Mouse (Mus musculus) c-Kit-positive CD71-positive TER-119-positive erythroid progenitor cells, embryonic 14.5 days (primary cell): ENCODE measurements at regions not wholly inside any gene's neighbourhood (a gene's known extent, or its start where the extent isn't known, plus 50 kb on each side); places are given as distances from the start of the nearest gene placed in this dataset.

Experiments
- DNase-seq: peaks from one replicate; pipeline ENCODE4 v3.0.0-alpha.2; 2013; ENCODE audit warnings: low spot score

GRCm38 (mm10) chr3:137100627-137101404, 240.1 kb upstream of the Emcn start:
- no peak for DNase-seq

DNA sequence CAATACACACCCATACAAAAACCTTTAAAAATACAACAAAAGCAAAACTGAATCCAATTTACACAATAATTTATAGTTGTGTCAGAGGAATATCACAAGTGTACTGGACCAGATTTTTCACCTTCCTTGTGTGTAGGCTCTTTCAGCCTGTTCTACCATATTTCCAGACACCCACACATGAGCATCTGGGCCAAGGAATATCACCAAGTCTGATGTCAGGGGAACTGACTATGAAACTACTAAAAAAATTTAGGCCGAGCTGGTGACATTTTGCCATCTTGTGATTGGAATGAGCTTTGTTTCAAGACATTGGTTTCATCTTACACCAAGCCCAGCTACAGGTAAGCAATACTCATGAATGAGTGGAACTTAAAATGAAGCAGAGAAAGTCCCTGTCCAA, 234.9 kb upstream of the Emcn start:
- DNase-seq: no peak

DNA sequence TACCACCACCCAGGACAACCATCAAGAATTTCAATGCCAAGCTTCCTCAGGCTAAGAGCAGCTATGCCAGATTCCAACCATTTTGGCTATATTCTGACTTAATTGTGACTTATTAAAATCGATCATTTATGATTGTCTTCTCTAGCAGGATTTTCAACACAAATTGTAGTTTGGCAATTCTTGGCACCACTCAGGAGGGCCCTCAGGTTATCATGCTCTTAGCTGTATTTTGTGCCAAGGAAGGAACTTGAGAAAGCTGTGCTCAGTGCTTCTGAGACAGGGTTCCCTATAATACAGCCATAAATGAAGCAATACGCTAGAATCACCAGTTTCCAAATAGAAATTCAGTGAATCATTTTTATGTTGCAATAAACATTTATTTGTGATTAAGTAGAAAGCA, 232.7 kb upstream of the Emcn start:
- DNase-seq: no peak

DNA sequence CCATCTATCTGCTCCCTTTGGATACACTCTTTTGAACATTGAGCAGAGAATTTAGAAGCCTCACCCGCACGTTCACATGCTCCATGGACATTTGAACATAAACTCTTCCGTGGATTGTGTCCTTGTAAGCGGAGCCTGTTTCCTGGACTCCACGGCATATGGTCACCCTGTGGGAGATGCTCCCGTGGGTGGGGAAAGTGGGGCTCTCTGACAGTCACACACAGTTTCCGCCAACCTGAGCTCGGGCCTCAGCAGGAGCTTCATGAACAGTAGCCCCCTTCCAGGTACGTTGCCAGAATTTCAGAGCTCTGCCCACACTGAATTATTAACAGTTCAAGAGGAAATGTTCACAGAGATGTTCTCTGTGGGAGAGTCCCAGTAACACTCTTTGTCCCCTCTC, 231.1 kb upstream of the Emcn start:
- no peak for DNase-seq

DNA sequence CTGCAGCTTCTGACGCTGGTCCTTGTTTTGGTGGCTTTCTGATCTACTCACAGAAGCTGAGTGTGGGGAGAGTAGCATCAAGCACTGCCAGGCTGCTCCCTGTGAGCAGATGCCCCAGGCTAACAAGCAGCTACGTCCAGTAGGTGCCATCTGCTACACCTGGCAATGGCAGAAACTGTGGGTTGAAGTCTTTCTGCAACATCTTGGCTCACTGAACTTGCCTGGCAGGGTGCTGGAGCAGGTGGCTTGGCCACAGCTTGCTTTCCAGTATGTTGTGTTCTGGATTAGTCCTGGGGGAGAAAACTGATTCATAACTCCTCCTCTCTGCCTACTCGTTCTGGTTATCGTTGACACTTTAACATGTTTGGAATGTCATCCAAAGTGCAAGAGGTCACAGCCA, 230.4 kb upstream of the Emcn start:
- DNase-seq: no peak

DNA sequence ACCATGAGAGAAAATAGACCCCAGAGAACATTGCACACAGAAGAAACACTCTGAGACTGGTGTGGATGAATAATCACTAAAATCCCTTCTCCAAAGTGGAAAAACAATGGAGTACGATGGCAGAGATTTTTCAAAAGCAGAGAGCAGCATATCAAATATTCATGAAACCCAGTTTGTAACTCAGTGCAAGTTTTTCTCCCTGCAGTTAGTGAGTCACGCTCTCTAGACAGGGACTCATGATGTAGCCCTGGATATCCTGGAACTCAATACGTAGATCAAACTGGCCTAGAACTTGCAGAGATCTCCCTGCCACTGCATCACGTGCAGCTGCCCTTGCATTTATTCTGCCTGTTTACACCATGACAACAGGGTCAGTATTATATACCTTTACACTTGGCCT, 210.9 kb upstream of the Emcn start:
- DNase-seq: no peak

- DNase-seq: no peak
These were observed 198.8 kb upstream of the Emcn start for GRCm38 (mm10) chr3:137142041-137142440.

GRCm38 (mm10) chr3:137146062-137146461, 194.8 kb upstream of the Emcn start:
- no peak for DNase-seq

- no peak for DNase-seq
These were observed 193.5 kb upstream of the Emcn start for GRCm38 (mm10) chr3:137147405-137147804.

GRCm38 (mm10) chr3:137150414-137151010, 190.4 kb upstream of the Emcn start:
- no peak for DNase-seq

DNA sequence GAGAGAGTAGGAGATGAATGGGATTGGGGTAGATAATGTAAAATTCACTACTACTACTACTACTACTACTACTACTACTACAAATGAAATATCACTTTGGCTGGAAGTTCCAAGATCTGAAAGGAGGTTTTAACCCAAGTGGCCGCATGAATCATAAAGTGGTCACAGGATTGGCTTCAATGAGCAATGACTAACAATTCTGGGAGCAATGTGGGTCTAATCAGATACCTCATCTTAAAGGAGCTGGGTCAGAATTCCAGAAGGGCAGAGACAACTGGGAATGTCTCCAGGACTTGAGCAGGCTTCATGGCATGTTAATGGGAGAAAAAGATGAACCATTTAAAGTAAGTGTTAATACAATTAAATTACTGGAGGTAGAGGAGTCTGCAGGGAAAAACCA, 189.4 kb upstream of the Emcn start:
- DNase-seq: no peak

DNA sequence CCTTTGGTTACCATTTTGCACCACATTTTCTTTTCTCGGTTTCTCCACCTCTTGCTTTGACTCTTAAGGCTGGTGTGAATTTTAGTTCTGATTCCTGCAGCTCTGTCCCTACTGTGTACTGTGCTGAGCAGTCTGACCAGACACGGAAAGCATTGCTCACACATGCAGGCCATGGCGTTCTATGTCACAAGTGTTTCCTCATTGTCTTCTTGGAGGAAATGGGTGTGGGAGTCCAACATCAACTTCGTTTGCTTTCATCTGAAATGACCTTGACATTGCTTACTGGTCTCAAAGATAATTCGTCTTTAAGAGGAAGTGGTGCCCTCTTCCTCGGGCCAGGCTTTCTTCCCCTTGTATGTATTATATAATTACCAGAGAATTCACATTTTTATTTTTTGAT, 187.6 kb upstream of the Emcn start:
- DNase-seq: no peak

- DNase-seq: no peak
These were observed 186.4 kb upstream of the Emcn start for GRCm38 (mm10) chr3:137154200-137155042.

DNA sequence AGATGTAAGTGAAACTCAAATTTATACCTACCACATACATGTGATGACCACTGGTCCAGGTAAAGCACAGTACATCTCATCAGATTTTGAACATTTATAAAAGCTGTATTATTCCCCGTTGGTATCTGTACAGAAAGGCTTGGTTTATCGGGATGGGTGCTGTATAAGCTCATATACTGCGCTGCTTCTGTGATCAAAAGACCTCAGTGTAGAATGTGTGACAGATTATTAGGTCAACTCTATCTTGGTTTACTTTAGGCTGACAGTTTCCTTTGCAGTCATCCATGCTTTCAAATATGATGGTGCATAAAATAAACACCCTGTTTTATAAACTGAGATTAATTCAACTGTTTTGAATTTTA, 185.8 kb upstream of the Emcn start:
- DNase-seq: no peak

- DNase-seq: no peak
These were observed 184.5 kb upstream of the Emcn start for GRCm38 (mm10) chr3:137156250-137156975.

DNA sequence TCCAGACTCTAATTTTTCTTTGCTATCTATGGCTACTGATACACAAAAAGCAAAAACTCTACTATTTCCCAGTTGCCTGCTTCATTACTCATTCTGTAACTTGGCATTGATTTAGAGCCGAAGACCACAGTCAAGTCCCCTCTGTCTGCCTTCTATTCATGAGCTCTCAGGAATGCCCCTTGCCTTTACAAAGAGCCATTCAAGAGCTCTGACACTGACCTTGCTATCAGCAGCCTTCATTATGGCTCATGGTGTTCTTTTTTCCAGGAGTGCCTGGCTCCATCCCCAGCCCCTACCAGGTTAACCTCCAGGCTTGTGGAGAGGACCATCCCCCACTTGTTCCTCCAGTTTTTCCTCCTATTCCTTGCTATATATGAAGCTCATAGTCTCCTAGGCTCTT, 151.8 kb upstream of the Emcn start:
- no peak for DNase-seq

DNA sequence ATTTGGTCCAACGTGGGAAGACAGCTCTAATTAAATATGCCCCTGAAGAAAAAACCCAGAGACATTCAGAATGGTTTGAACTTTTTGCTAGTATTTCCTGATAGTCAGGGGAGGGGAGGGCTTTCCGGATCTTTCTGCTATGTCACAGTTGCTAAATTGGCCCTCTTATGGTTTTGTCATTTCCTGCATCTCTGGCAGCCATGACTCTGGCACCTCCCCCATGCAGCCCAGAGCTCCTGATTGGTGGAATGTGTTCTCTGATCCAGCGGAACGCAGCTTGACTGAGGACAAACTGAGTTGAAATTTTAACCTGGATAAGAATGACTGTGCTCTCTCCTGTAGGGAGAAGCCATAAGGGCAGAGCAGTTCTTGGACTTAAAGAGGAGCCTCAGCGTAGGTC, 150.4 kb upstream of the Emcn start:
- no peak for DNase-seq

- DNase-seq: no peak
These were observed 149.9 kb upstream of the Emcn start for GRCm38 (mm10) chr3:137191009-137191408.

- no peak for DNase-seq
These were observed 147.0 kb upstream of the Emcn start for GRCm38 (mm10) chr3:137193873-137194272.

DNA sequence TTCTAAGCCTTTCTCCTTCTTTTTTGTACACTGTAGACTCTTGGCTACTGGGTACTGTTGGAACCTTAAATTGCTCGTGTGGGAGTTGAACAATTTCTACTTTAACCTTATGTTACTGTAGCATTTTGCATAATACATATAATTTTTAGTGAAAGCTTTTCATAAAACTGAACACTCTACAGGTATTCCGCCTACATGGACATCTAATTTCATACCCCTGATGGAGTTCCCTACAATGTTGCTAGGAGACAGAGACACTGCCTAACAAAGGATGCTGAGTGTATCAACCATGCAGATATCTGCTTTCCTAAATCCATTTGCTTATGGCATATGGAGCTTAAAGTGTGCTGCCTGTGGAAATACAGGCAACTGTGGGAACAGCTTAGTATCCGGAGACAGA, 129.2 kb upstream of the Emcn start:
- no peak for DNase-seq

GRCm38 (mm10) chr3:137216036-137216435, 124.8 kb upstream of the Emcn start:
- DNase-seq: no peak

GRCm38 (mm10) chr3:137217245-137217644, 123.6 kb upstream of the Emcn start:
- no peak for DNase-seq
